Mouse (Mus musculus) kidney, adult 9 months (tissue): ENCODE data around the gene Slc25a38.

ENCODE experiments used
- DNase-seq: peaks from one replicate; pipeline ENCODE4 v3.0.0; 2022

The Slc25a38 gene

DNA sequence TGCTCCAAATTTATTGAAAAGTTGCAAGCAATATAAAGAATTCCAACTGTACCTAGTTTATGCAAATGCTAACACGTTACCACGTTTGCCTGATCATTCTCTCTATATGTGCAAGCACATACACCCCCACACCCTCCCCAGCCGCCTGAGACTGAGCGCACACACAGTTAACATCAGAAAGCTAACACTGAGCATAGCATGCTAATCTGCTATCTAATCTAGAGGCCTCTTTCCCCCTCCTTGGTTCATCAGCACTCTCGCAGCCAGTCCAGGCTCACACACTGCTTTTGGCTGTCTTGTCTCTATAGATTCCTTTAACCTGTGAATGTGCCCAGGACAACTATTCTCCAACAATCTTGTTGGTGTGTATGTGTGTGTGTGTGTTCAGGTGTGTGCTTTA, 41.0 kb downstream of the Slc25a38 start:
- DNase-seq: no peak

DNA sequence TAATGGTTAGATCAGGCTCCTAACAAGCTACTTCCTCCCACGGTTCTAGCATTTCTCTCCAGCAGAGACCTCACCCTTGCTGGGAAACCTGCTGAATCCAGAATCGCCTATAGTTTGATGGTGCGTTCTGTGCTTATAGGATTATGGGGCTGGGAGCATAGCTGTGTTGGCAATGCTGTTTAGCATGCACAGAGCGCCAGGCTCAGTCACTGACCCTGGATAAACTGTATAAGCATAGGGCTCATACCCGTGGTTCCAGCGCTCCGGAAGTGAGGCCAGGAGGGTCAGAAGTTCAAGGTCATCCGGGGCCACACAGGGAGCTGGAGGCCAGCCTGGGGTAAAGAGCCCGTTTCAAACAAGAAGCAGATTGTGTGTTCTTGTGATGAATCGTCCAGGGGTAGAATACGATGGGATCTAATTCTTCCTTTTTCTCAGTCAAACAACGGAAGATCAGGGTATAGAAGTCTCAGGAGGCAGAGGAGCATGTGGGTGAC, 41.8 kb downstream of the Slc25a38 start:
- no peak for DNase-seq

GRCm38 (mm10) chr9:120158047-120158446, 47.9 kb downstream of the Slc25a38 start:
- DNase-seq: no peak

DNA sequence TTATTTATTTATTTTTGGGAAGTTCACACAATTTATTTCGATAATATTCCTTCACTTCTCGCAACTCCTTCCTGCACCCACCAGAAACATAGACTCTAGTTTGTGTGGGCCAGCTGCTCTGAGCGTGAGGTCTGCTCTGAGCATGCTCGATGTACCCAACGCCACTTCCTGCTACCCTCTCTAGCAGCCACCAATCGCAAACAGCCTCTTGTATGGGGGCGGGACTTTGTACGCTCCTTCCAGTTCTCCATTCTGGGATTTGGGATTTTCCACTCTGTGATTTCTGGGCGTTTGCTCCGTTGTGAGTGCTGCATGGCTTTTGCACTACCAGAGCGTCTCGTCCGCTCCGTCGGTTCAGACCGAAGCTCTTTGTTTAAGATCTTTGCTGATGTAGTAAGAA, 53.7 kb downstream of the Slc25a38 start:
- DNase-seq: no peak

DNA sequence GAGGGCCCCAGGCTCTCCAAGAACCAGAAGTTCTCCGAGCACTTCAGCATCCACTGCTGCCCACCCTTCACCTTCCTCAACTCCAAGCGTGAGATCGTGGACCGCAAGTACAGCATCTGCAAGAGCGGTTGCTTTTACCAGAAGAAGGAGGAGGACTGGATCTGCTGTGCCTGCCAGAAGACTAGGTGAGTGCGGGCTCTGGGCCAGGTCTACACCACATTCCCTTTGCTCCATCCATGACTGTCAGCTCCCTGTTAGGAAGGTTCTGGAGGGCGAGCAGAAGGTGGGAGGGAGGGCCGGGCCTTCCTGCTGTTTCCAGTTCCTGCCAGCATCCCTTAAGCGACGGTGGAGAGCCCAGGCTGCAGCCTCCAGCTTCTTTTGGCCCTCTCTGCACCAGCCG, 57.7 kb downstream of the Slc25a38 start:
- DNase-seq: no peak

DNA sequence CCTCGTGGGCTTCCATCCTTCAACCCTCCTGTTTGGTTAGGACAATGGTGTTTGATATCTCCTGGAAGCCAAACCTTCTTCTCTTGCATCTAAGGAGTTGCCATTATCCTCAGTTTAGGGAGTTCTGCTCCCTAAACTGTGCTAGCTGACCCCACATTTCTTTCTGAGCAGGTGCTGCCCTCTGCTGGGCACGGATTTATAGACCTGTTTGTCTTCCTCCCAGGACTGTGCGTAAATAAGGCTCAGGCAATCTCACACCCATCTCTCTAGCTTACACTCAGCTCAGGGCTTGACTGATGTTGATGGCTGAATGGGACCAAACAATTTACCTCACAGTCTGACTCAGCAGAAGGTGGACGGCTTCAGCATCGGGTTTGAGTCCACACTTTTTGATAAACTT, 61.1 kb downstream of the Slc25a38 start:
- peak; percentile 55 for DNase-seq
